Mouse (Mus musculus) left cerebral cortex, postnatal 10 days (tissue): ENCODE results near the gene Gpr89. TPM values are rescaled to one million over a fixed set of nuclear protein-coding genes. Genes with fewer than 3 reads are reported as not detected.
A peak's percentile ranks its signal among the peaks of the same experiment; 100 is the strongest.

ENCODE experiments used
- DNase-seq, 2 experiments: peaks; one replicate each; pipeline ENCODE4 v3.0.0; 2021 to 2022; ENCODE audit warnings: low spot score in 2 of 2, mixed read lengths in 1 of 2; ENCODE audit errors: extremely low spot score in 1 of 2
- intact Hi-C: fragments of 180-260 bp; cut with DNase I; formaldehyde crosslinking; loops from one replicate; pipeline ENCODE4 v1.15.1; 2025
- total RNA-seq, 2 experiments: library from RNA; stranded (reverse); gene quantifications; 2 replicates each; pipeline ENCODE4 v1.2.3; 2021

Gpr89 gene
- total RNA-seq, 2 experiments from 2014 or later = 43.8 to 45.9 TPM

- intact Hi-C loops = no loop called here
- DNase-seq = no peak
Measured at GRCm38 (mm10) chr3:96874808-96875571, 30.2 kb downstream of the Gpr89 start.

- intact Hi-C loops = no loop called here
- no peak for DNase-seq
Measured at GRCm38 (mm10) chr3:96872501-96872900, 32.6 kb downstream of the Gpr89 start.

- DNase-seq = no peak
Measured at GRCm38 (mm10) chr3:96871070-96871469, 34.1 kb downstream of the Gpr89 start.

GRCm38 (mm10) chr3:96870270-96870669 lies 34.9 kb downstream of the Gpr89 start:
- no peak for DNase-seq
- intact Hi-C loops = no loop called here

More at GRCm38 (mm10) chr3:96871070-96871469, 34.1 kb downstream of the Gpr89 start:
- intact Hi-C loops = no loop called here

GRCm38 (mm10) chr3:96869091-96869490 lies 36.1 kb downstream of the Gpr89 start:
- intact Hi-C loops = no loop called here
- peak in 1 of 2 experiments; percentile 13 for DNase-seq

- peak in 1 of 2 experiments; percentile 10 for DNase-seq
- intact Hi-C loops = no loop called here
Measured at GRCm38 (mm10) chr3:96868566-96868965, 36.6 kb downstream of the Gpr89 start.

GRCm38 (mm10) chr3:96867863-96868262 lies 37.3 kb downstream of the Gpr89 start:
- no peak for DNase-seq

GRCm38 (mm10) chr3:96860498-96860897 lies 44.6 kb downstream of the Gpr89 start:
- DNase-seq = no peak
- intact Hi-C loops = no loop called here

More at GRCm38 (mm10) chr3:96867863-96868262, 37.3 kb downstream of the Gpr89 start:
- intact Hi-C loops = no loop called here

GRCm38 (mm10) chr3:96855833-96856232 lies 49.3 kb downstream of the Gpr89 start:
- no peak for DNase-seq
- intact Hi-C loops = no loop called here

- no peak for DNase-seq
- intact Hi-C loops = no loop called here
Measured at GRCm38 (mm10) chr3:96854376-96854775, 50.8 kb downstream of the Gpr89 start.

- DNase-seq = no peak
Measured at GRCm38 (mm10) chr3:96852561-96852960, 52.6 kb downstream of the Gpr89 start.

GRCm38 (mm10) chr3:96849168-96849727 lies 55.9 kb downstream of the Gpr89 start:
- no peak for DNase-seq
- intact Hi-C loops = no loop called here

More at GRCm38 (mm10) chr3:96852561-96852960, 52.6 kb downstream of the Gpr89 start:
- intact Hi-C loops = no loop called here

GRCm38 (mm10) chr3:96848470-96848869 lies 56.7 kb downstream of the Gpr89 start:
- DNase-seq = no peak
- intact Hi-C loops = no loop called here

- intact Hi-C loops = no loop called here
Measured at GRCm38 (mm10) chr3:96847661-96848060, 57.5 kb downstream of the Gpr89 start.

GRCm38 (mm10) chr3:96846985-96847384 lies 58.2 kb downstream of the Gpr89 start:
- intact Hi-C loops = no loop called here

More at GRCm38 (mm10) chr3:96847661-96848060, 57.5 kb downstream of the Gpr89 start:
- no peak for DNase-seq

GRCm38 (mm10) chr3:96845806-96846205 lies 59.3 kb downstream of the Gpr89 start:
- intact Hi-C loops = no loop called here
- DNase-seq = peak in 1 of 2 experiments; percentile 79

More at GRCm38 (mm10) chr3:96846985-96847384, 58.2 kb downstream of the Gpr89 start:
- DNase-seq = no peak

- no peak for DNase-seq
- intact Hi-C loops = no loop called here
Measured at GRCm38 (mm10) chr3:96845191-96845590, 60.0 kb downstream of the Gpr89 start.

- no peak for DNase-seq
- intact Hi-C loops = no loop called here
Measured at GRCm38 (mm10) chr3:96838996-96839645, 66.0 kb downstream of the Gpr89 start.

GRCm38 (mm10) chr3:96836414-96836813 lies 68.7 kb downstream of the Gpr89 start:
- intact Hi-C loops = no loop called here
- no peak for DNase-seq
